Mouse (Mus musculus) lung, postnatal 0 days (tissue): ENCODE measurements at regions not wholly inside any gene's neighbourhood (a gene's known extent, or its start where the extent isn't known, plus 50 kb on each side); places are given as distances from the start of the nearest gene placed in this dataset.

Experiments used
- CTCF ChIP-seq: IDR thresholded peaks from 2 replicates; pipeline ENCODE4 v1.5.1; 2016; ENCODE audit warnings: antibody characterized with exemption, mild to moderate bottlenecking
- EP300 ChIP-seq: IDR thresholded peaks from 2 replicates; pipeline ENCODE4 v1.6.1; 2016; ENCODE audit warnings: antibody characterized with exemption, mild to moderate bottlenecking, control low read depth

GRCm38 (mm10) chr1:129148733-129149388, 124.2 kb upstream of the Thsd7b start:
- no peak for TF ChIP-seq CTCF
- TF ChIP-seq EP300, result no peak
